Mouse (Mus musculus): ENCODE data around the gene Gpa33. TPM values are rescaled to one million over a fixed set of nuclear protein-coding genes. Genes with fewer than 3 reads are reported as not detected.
"Not testable (repeated sequence)": the region's sequence is repeated elsewhere in the genome, so short reads cannot be mapped to it uniquely, and the experiment has no call there.

Gpa33 gene
- polyA plus RNA-seq, 1 experiment from 2014 or later = 0.07 TPM

GRCm38 (mm10) chr1:166135091-166135740 is 5.2 kb downstream of the Gpa33 start:
- peaks cover 12% of the 10 kb centered on the region for H3K4me1 ChIP-seq (replicated peaks)
- ATAC-seq (ENCODE audit: insufficient read depth) = no peak
- H3K9ac ChIP-seq = no peak overlapping the region
- H3K4me3 ChIP-seq (replicated peaks) = no peak overlapping the region
- 36% methylated on average over 5 of the region's 5 CpGs for WGBS (ENCODE audit: insufficient replicate concordance)
- H3K27me3 ChIP-seq = no peaks in the 10 kb centered on the region
- no peak overlapping the region for H3K4me2 ChIP-seq
- no peaks in the 10 kb centered on the region for H3K9me3 ChIP-seq (replicated peaks)
- H3K27ac ChIP-seq (replicated peaks) = no peak overlapping the region
- no peaks in the 10 kb centered on the region for H3K36me3 ChIP-seq (replicated peaks)

- Histone ChIP-seq H3K9ac (no peak overlapping the region), H3K27me3 (no peaks in the 10 kb centered on the region), H3K4me3 (replicated peaks) (no peak overlapping the region), H3K4me1 (replicated peaks) (peaks cover 12% of the 10 kb centered on the region), H3K4me2 (no peak overlapping the region), H3K36me3 (replicated peaks) (no peaks in the 10 kb centered on the region), H3K9me3 (replicated peaks) (no peaks in the 10 kb centered on the region), H3K27ac (replicated peaks) (no peak overlapping the region)
- WGBS (ENCODE audit: insufficient replicate concordance) = 50% methylated on average over 7 of the region's 7 CpGs
- 0 out of 2 replicates have a peak, but pooled peaks have one; percentile 5 for ATAC-seq (ENCODE audit: insufficient read depth)
These were observed 7.4 kb downstream of the Gpa33 start for GRCm38 (mm10) chr1:166137244-166137938.

GRCm38 (mm10) chr1:166138136-166138535 is 8.1 kb downstream of the Gpa33 start:
- WGBS (ENCODE audit: insufficient replicate concordance) = 24% methylated on average over 13 of the region's 13 CpGs
- ATAC-seq (ENCODE audit: insufficient read depth) = peak; percentile 22; the same call in 1 of the 2 replicates
- H3K4me2 ChIP-seq = peak overlapping the region; percentile 15; the same call in 1 of the 2 replicates

GRCm38 (mm10) chr1:166139113-166139512 is 9.1 kb downstream of the Gpa33 start:
- Histone ChIP-seq H3K9me3 (replicated peaks) (no peaks in the 10 kb centered on the region), H3K27me3 (no peaks in the 10 kb centered on the region), H3K4me2 (no peak overlapping the region), H3K27ac (replicated peaks) (no peak overlapping the region), H3K4me3 (replicated peaks) (no peak overlapping the region), H3K9ac (no peak overlapping the region), H3K4me1 (replicated peaks) (peaks cover 12% of the 10 kb centered on the region), H3K36me3 (replicated peaks) (no peaks in the 10 kb centered on the region)
- ATAC-seq (ENCODE audit: insufficient read depth) = no peak
- 70% methylated on average over 3 of the region's 3 CpGs for WGBS (ENCODE audit: insufficient replicate concordance)

More at GRCm38 (mm10) chr1:166138136-166138535, 8.1 kb downstream of the Gpa33 start:
- H3K27ac ChIP-seq (replicated peaks) = no peak overlapping the region
- H3K27me3 ChIP-seq = no peaks in the 10 kb centered on the region
- H3K36me3 ChIP-seq (replicated peaks) = no peaks in the 10 kb centered on the region
- no peak overlapping the region for H3K9ac ChIP-seq
- no peaks in the 10 kb centered on the region for H3K9me3 ChIP-seq (replicated peaks)
- peaks cover 12% of the 10 kb centered on the region for H3K4me1 ChIP-seq (replicated peaks)
- no peak overlapping the region for H3K4me3 ChIP-seq (replicated peaks)

GRCm38 (mm10) chr1:166139620-166140184 is 9.7 kb downstream of the Gpa33 start:
- no peak overlapping the region for H3K4me2 ChIP-seq
- no peak overlapping the region for H3K4me3 ChIP-seq (replicated peaks)
- 62% methylated on average over 4 of the region's 4 CpGs for WGBS (ENCODE audit: insufficient replicate concordance)
- no peaks in the 10 kb centered on the region for H3K9me3 ChIP-seq (replicated peaks)
- ATAC-seq (ENCODE audit: insufficient read depth) = no peak
- H3K27me3 ChIP-seq = no peaks in the 10 kb centered on the region
- no peak overlapping the region for H3K27ac ChIP-seq (replicated peaks)
- H3K36me3 ChIP-seq (replicated peaks) = no peaks in the 10 kb centered on the region
- no peak overlapping the region for H3K9ac ChIP-seq
- peaks cover 12% of the 10 kb centered on the region for H3K4me1 ChIP-seq (replicated peaks)

GRCm38 (mm10) chr1:166141868-166142267 is 11.8 kb downstream of the Gpa33 start:
- peaks cover 12% of the 10 kb centered on the region for H3K4me1 ChIP-seq (replicated peaks)
- not testable (repeated sequence) for ATAC-seq (ENCODE audit: insufficient read depth); H3K9me3 ChIP-seq (replicated peaks); H3K9ac ChIP-seq; H3K4me2 ChIP-seq; H3K4me3 ChIP-seq (replicated peaks); H3K27me3 ChIP-seq; H3K27ac ChIP-seq (replicated peaks); H3K36me3 ChIP-seq (replicated peaks)
- 66% methylated on average over 9 of the region's 9 CpGs for WGBS (ENCODE audit: insufficient replicate concordance)

- Histone ChIP-seq H3K4me3 (replicated peaks) (no peak overlapping the region), H3K4me2 (no peak overlapping the region), H3K27ac (replicated peaks) (no peak overlapping the region), H3K9ac (no peak overlapping the region), H3K9me3 (replicated peaks) (no peaks in the 10 kb centered on the region), H3K4me1 (replicated peaks) (peaks cover 10% of the 10 kb centered on the region), H3K36me3 (replicated peaks) (no peaks in the 10 kb centered on the region), H3K27me3 (no peaks in the 10 kb centered on the region)
- WGBS (ENCODE audit: insufficient replicate concordance) = 56% methylated on average over 6 of the region's 6 CpGs
- ATAC-seq (ENCODE audit: insufficient read depth) = no peak
These were observed 12.3 kb downstream of the Gpa33 start for GRCm38 (mm10) chr1:166142369-166142768.

- ATAC-seq (ENCODE audit: insufficient read depth) = no peak
- no peak overlapping the region for H3K4me2 ChIP-seq
- WGBS (ENCODE audit: insufficient replicate concordance) = 56% methylated on average over 11 of the region's 11 CpGs
These were observed 16.6 kb downstream of the Gpa33 start for GRCm38 (mm10) chr1:166146626-166147025.

GRCm38 (mm10) chr1:166147657-166148056 is 17.6 kb downstream of the Gpa33 start:
- ATAC-seq (ENCODE audit: insufficient read depth) = peak; percentile 62; the same call in 1 of the 2 replicates
- no peak overlapping the region for H3K27ac ChIP-seq (replicated peaks)
- H3K4me1 ChIP-seq (replicated peaks) = peaks cover 23% of the 10 kb centered on the region
- H3K9ac ChIP-seq = no peak overlapping the region
- H3K4me2 ChIP-seq = no peak overlapping the region
- no peak overlapping the region for H3K4me3 ChIP-seq (replicated peaks)
- WGBS (ENCODE audit: insufficient replicate concordance) = 24% methylated on average over 3 of the region's 3 CpGs
- no peaks in the 10 kb centered on the region for H3K27me3 ChIP-seq
- no peaks in the 10 kb centered on the region for H3K36me3 ChIP-seq (replicated peaks)
- H3K9me3 ChIP-seq (replicated peaks) = no peaks in the 10 kb centered on the region

More at GRCm38 (mm10) chr1:166146626-166147025, 16.6 kb downstream of the Gpa33 start:
- peaks cover 23% of the 10 kb centered on the region for H3K4me1 ChIP-seq (replicated peaks)
- no peaks in the 10 kb centered on the region for H3K9me3 ChIP-seq (replicated peaks)
- no peaks in the 10 kb centered on the region for H3K27me3 ChIP-seq
- no peak overlapping the region for H3K27ac ChIP-seq (replicated peaks)
- no peak overlapping the region for H3K4me3 ChIP-seq (replicated peaks)
- H3K36me3 ChIP-seq (replicated peaks) = no peaks in the 10 kb centered on the region
- no peak overlapping the region for H3K9ac ChIP-seq

- H3K4me1 ChIP-seq (replicated peaks) = peaks cover 25% of the 10 kb centered on the region
- ATAC-seq (ENCODE audit: insufficient read depth) = no peak
- H3K9me3 ChIP-seq (replicated peaks) = no peaks in the 10 kb centered on the region
- peaks cover 3% of the 10 kb centered on the region for H3K27me3 ChIP-seq
- H3K27ac ChIP-seq (replicated peaks) = no peak overlapping the region
- H3K9ac ChIP-seq = no peak overlapping the region
- no peak overlapping the region for H3K4me2 ChIP-seq
- no peaks in the 10 kb centered on the region for H3K36me3 ChIP-seq (replicated peaks)
- WGBS (ENCODE audit: insufficient replicate concordance) = 52% methylated on average over 4 of the region's 4 CpGs
- H3K4me3 ChIP-seq (replicated peaks) = no peak overlapping the region
These were observed 19.4 kb downstream of the Gpa33 start for GRCm38 (mm10) chr1:166149441-166149840.

- Histone ChIP-seq H3K27me3 (peaks cover 9% of the 10 kb centered on the region), H3K9ac (no peak overlapping the region), H3K4me1 (replicated peaks) (peaks cover 27% of the 10 kb centered on the region), H3K4me3 (replicated peaks) (no peak overlapping the region), H3K27ac (replicated peaks) (no peak overlapping the region), H3K4me2 (no peak overlapping the region), H3K9me3 (replicated peaks) (no peaks in the 10 kb centered on the region), H3K36me3 (replicated peaks) (no peaks in the 10 kb centered on the region)
- ATAC-seq (ENCODE audit: insufficient read depth) = peak; percentile 38; the same call in 1 of the 2 replicates
- 21% methylated on average over 7 of the region's 7 CpGs for WGBS (ENCODE audit: insufficient replicate concordance)
These were observed 20.0 kb downstream of the Gpa33 start for GRCm38 (mm10) chr1:166150035-166150434.
